Mouse (Mus musculus): Measurements from ENCODE around the gene Mturn. TPM values are rescaled to one million over a fixed set of nuclear protein-coding genes. Genes with fewer than 3 reads are reported as not detected.

Mturn gene
- polyA plus RNA-seq, 1 experiment from 2014 or later, result 3.4 TPM

GRCm38 (mm10) chr6:54721252-54721635 lies 39.8 kb downstream of the Mturn start:
- no peak for DNase-seq (ENCODE audit: low spot score)
- no peak overlapping the region for H3K27ac ChIP-seq
- H3K27me3 ChIP-seq (ENCODE audit: insufficient read depth, poor library complexity, severe bottlenecking), result 0 out of 2 replicates have a peak, but pooled peaks cover 5% of the 10 kb centered on the region
- H3K4me3 ChIP-seq, result no peak overlapping the region
- H3K36me3 ChIP-seq, result no peaks in the 10 kb centered on the region
- H3K4me1 ChIP-seq, result peaks cover 7% of the 10 kb centered on the region
- 91% methylated on average over 4 of the region's 4 CpGs for WGBS
- H3K9me3 ChIP-seq, result no peaks in the 10 kb centered on the region

GRCm38 (mm10) chr6:54726309-54726708 lies 44.9 kb downstream of the Mturn start:
- Histone ChIP-seq H3K4me3 (no peak overlapping the region), H3K36me3 (no peaks in the 10 kb centered on the region), H3K4me1 (no peaks in the 10 kb centered on the region), H3K9me3 (no peaks in the 10 kb centered on the region), H3K27ac (no peak overlapping the region), H3K27me3 (ENCODE audit: insufficient read depth, poor library complexity, severe bottlenecking) (no peaks in the 10 kb centered on the region)
- DNase-seq (ENCODE audit: low spot score), result peak; percentile 38
- 86% methylated on average over 6 of the region's 6 CpGs for WGBS

- no peaks in the 10 kb centered on the region for H3K9me3 ChIP-seq
- H3K27me3 ChIP-seq (ENCODE audit: insufficient read depth, poor library complexity, severe bottlenecking), result no peaks in the 10 kb centered on the region
- no peak overlapping the region for H3K4me3 ChIP-seq
- WGBS, result 83% methylated on average over 6 of the region's 6 CpGs
- peak; percentile 70 for DNase-seq (ENCODE audit: low spot score)
- H3K27ac ChIP-seq, result no peak overlapping the region
- H3K36me3 ChIP-seq, result no peaks in the 10 kb centered on the region
- no peaks in the 10 kb centered on the region for H3K4me1 ChIP-seq
These were observed 45.4 kb downstream of the Mturn start for GRCm38 (mm10) chr6:54726796-54727195.

GRCm38 (mm10) chr6:54727416-54727815 lies 46.0 kb downstream of the Mturn start:
- peak; percentile 53 for DNase-seq (ENCODE audit: low spot score)
- Histone ChIP-seq H3K27me3 (ENCODE audit: insufficient read depth, poor library complexity, severe bottlenecking) (no peaks in the 10 kb centered on the region), H3K4me3 (no peak overlapping the region), H3K4me1 (no peaks in the 10 kb centered on the region), H3K27ac (no peak overlapping the region), H3K36me3 (no peaks in the 10 kb centered on the region), H3K9me3 (no peaks in the 10 kb centered on the region)
- WGBS, result 75% methylated on average over 5 of the region's 5 CpGs

GRCm38 (mm10) chr6:54729451-54730105 lies 48.2 kb downstream of the Mturn start:
- no peak overlapping the region for H3K27ac ChIP-seq
- no peak for DNase-seq (ENCODE audit: low spot score)
- H3K4me3 ChIP-seq, result no peak overlapping the region
- no peaks in the 10 kb centered on the region for H3K9me3 ChIP-seq
- WGBS, result 77% methylated on average over 2 of the region's 2 CpGs
- H3K4me1 ChIP-seq, result no peaks in the 10 kb centered on the region
- peaks cover 3% of the 10 kb centered on the region; the same call in 1 of the 2 replicates for H3K27me3 ChIP-seq (ENCODE audit: insufficient read depth, poor library complexity, severe bottlenecking)
- no peaks in the 10 kb centered on the region for H3K36me3 ChIP-seq

- H3K4me3 ChIP-seq, result no peak overlapping the region
- no peak for DNase-seq (ENCODE audit: low spot score)
- no peaks in the 10 kb centered on the region for H3K36me3 ChIP-seq
- no peaks in the 10 kb centered on the region for H3K9me3 ChIP-seq
- WGBS, result 78% methylated on average over 3 of the region's 3 CpGs
- H3K4me1 ChIP-seq, result no peaks in the 10 kb centered on the region
- H3K27ac ChIP-seq, result no peak overlapping the region
- peaks cover 3% of the 10 kb centered on the region; the same call in 1 of the 2 replicates for H3K27me3 ChIP-seq (ENCODE audit: insufficient read depth, poor library complexity, severe bottlenecking)
These were observed 50.3 kb downstream of the Mturn start for GRCm38 (mm10) chr6:54731726-54732125.

- no peak for DNase-seq (ENCODE audit: low spot score)
- Histone ChIP-seq H3K4me1 (no peaks in the 10 kb centered on the region), H3K27me3 (ENCODE audit: insufficient read depth, poor library complexity, severe bottlenecking) (peaks cover 3% of the 10 kb centered on the region; the same call in 1 of the 2 replicates), H3K27ac (no peak overlapping the region), H3K9me3 (no peaks in the 10 kb centered on the region), H3K36me3 (no peaks in the 10 kb centered on the region), H3K4me3 (no peak overlapping the region)
- WGBS, result 43% methylated on average over 7 of the region's 7 CpGs
These were observed 51.3 kb downstream of the Mturn start for GRCm38 (mm10) chr6:54732721-54733120.

GRCm38 (mm10) chr6:54736126-54736525 lies 54.7 kb downstream of the Mturn start:
- Histone ChIP-seq H3K9me3 (no peaks in the 10 kb centered on the region), H3K4me3 (no peak overlapping the region), H3K27me3 (ENCODE audit: insufficient read depth, poor library complexity, severe bottlenecking) (peaks cover 3% of the 10 kb centered on the region; the same call in 1 of the 2 replicates), H3K4me1 (no peaks in the 10 kb centered on the region), H3K36me3 (no peaks in the 10 kb centered on the region), H3K27ac (no peak overlapping the region)
- 59% methylated on average over 9 of the region's 9 CpGs for WGBS
- DNase-seq (ENCODE audit: low spot score), result no peak

- no peaks in the 10 kb centered on the region for H3K36me3 ChIP-seq
- DNase-seq (ENCODE audit: low spot score), result no peak
- H3K4me3 ChIP-seq, result no peak overlapping the region
- no peak overlapping the region for H3K27ac ChIP-seq
- no peaks in the 10 kb centered on the region for H3K4me1 ChIP-seq
- H3K9me3 ChIP-seq, result no peaks in the 10 kb centered on the region
- peaks cover 3% of the 10 kb centered on the region; the same call in 1 of the 2 replicates for H3K27me3 ChIP-seq (ENCODE audit: insufficient read depth, poor library complexity, severe bottlenecking)
- 72% methylated on average over 3 of the region's 3 CpGs for WGBS
These were observed 55.8 kb downstream of the Mturn start for GRCm38 (mm10) chr6:54737255-54737654.

- Histone ChIP-seq H3K27ac (no peak overlapping the region), H3K9me3 (no peaks in the 10 kb centered on the region), H3K36me3 (no peaks in the 10 kb centered on the region), H3K27me3 (ENCODE audit: insufficient read depth, poor library complexity, severe bottlenecking) (peaks cover 3% of the 10 kb centered on the region; the same call in 1 of the 2 replicates), H3K4me1 (no peaks in the 10 kb centered on the region), H3K4me3 (no peak overlapping the region)
- 76% methylated on average over 3 of the region's 3 CpGs for WGBS
- DNase-seq (ENCODE audit: low spot score), result no peak
These were observed 56.3 kb downstream of the Mturn start for GRCm38 (mm10) chr6:54737684-54738083.

- no peak overlapping the region for H3K4me3 ChIP-seq
- no peak for DNase-seq (ENCODE audit: low spot score)
- WGBS, result 89% methylated on average over 7 of the region's 7 CpGs
- H3K9me3 ChIP-seq, result no peaks in the 10 kb centered on the region
- no peaks in the 10 kb centered on the region for H3K36me3 ChIP-seq
- peaks cover 5% of the 10 kb centered on the region; the same call in 1 of the 2 replicates for H3K27me3 ChIP-seq (ENCODE audit: insufficient read depth, poor library complexity, severe bottlenecking)
- no peak overlapping the region for H3K27ac ChIP-seq
- H3K4me1 ChIP-seq, result no peaks in the 10 kb centered on the region
These were observed 67.6 kb downstream of the Mturn start for GRCm38 (mm10) chr6:54749056-54749455.

- 80% methylated on average over 4 of the region's 4 CpGs for WGBS
- H3K27me3 ChIP-seq (ENCODE audit: insufficient read depth, poor library complexity, severe bottlenecking), result peaks cover 5% of the 10 kb centered on the region; the same call in 1 of the 2 replicates
- no peak overlapping the region for H3K27ac ChIP-seq
- no peaks in the 10 kb centered on the region for H3K36me3 ChIP-seq
- H3K4me1 ChIP-seq, result no peaks in the 10 kb centered on the region
- no peak for DNase-seq (ENCODE audit: low spot score)
- no peak overlapping the region for H3K4me3 ChIP-seq
- no peaks in the 10 kb centered on the region for H3K9me3 ChIP-seq
These were observed 70.2 kb downstream of the Mturn start for GRCm38 (mm10) chr6:54751621-54752020.

- DNase-seq (ENCODE audit: low spot score), result no peak
- Histone ChIP-seq H3K27ac (no peak overlapping the region), H3K4me1 (no peaks in the 10 kb centered on the region), H3K36me3 (no peaks in the 10 kb centered on the region), H3K4me3 (no peak overlapping the region), H3K27me3 (ENCODE audit: insufficient read depth, poor library complexity, severe bottlenecking) (peaks cover 5% of the 10 kb centered on the region; the same call in 1 of the 2 replicates), H3K9me3 (no peaks in the 10 kb centered on the region)
- WGBS, result 45% methylated on average over 3 of the region's 3 CpGs
These were observed 70.7 kb downstream of the Mturn start for GRCm38 (mm10) chr6:54752076-54752475.

Measured in heart, embryonic 10.5 days (tissue).